Mouse (Mus musculus) left cerebral cortex, postnatal 36 days (tissue): Measurements from ENCODE around the gene Snap23. TPM values are rescaled to one million over a fixed set of nuclear protein-coding genes. Genes with fewer than 3 reads are reported as not detected.
"Not testable (repeated sequence)": the region's sequence is repeated elsewhere in the genome, so short reads cannot be mapped to it uniquely, and the experiment has no call there.

Source experiments
- DNase-seq, 2 experiments: peaks; one replicate each; pipeline ENCODE4 v3.0.0; 2021 to 2022; ENCODE audit warnings: low spot score in 2 of 2, mixed read lengths in 1 of 2
- intact Hi-C: fragments of 180-260 bp; cut with DNase I; formaldehyde crosslinking; loops from one replicate; pipeline ENCODE4 v1.15.1; 2025
- total RNA-seq, 2 experiments: library from RNA; stranded (reverse); gene quantifications; 2 replicates each; pipeline ENCODE4 v1.2.3; 2021

Snap23 gene
- total RNA-seq = 10 to 100 TPM; 13.3 to 15.9 TPM

DNA sequence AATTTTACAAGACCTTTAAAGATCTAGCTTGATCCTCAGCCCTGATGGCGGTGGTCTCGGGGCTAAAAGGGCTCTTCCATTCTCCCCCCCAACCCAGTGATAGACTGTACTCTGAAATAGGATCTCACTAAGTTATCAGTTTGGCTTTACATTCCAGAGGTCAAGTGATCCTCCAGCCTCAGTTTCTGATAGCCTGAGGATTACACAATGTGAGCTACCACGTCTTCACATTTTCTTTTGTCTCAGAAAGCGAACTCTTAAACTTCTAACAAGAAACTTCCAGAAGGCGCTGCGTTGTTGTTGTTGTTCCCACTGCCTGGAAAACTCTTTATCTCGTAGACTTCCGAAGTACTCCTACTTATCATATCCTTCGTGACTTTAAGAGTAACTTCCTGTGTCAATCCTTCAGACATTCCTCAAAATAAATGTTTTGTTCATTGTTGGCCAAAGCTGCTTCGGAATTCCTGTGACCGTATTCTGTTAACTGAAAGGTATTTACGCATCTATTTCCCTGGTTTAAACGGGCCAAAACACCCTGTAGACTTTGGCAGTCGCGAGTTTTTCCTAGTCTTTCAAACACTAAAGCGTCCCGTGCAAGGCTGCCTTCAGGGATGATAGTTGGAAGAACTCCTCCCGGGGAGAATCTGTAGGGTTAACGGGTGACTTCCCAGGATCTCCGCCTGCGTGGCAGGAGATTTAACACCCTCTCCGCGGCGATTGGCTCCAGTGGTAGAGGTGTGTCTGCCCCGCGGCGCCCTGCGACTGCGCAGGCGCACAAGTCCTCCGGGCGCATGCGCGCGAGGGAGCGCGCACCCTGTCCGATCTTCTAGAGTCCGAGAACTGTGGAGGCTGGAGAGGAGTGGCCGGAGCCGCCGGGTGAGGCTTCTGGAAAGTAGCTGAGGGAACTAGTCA lies at the start of gene Snap23:
Gene Snap23, plus strand, starts transcription at position 786 of the 912 bp plus-strand sequence.
- peak; percentile 94 to 98 for DNase-seq
- intact Hi-C loops = no loop called here

DNA sequence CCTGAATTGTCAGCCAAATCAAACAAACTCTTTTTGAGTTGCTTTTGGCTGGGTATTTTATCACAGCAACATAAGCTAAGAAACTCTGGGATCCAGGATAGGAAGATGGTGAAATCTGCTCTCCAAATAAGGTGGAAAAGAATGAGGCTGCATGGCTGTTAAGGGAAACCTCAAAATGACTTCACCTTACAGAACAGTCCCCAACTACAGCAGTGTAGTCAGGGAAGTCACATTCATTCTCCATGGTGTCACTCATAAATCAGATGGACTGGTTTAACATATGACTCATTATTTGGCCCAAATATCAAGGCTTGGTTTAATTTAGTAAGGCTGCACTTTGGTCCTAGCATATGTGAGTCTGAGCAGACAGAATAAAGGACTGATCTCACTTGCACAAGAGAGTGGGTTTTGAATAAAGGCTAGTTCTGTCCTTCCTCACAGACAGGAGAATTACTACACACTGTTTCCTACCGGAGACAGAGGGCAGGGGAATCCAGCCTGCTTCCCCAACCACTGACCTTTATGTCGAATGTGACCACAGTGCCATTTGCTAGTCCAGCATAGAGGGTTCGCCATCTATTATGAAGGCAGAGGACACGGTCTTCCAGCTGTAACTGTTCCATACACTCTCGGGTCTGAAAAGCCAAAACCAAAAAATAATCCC lies 48.8 kb upstream of the Snap23 start:
- DNase-seq = no peak
- intact Hi-C loops = no loop called here

DNA sequence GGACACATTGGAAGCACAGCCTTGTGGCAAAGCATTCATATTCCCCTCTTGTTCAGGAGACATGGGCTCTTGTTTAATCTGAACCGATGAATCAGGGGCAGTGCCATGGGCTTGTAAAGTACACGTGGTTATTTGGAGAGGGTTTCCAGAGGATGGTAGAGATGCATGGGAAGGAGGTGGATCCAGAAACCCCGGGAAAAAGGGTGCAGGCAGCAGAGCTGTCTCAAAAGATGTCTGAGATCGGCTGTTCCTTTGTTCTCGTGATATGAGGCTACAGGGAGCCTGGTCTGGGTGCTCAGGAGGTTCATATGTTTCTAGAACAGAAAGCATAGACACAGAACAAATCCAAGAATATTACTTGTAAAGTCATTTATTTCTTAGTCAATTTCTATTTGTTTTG lies 40.7 kb upstream of the Snap23 start:
- no peak for DNase-seq
- intact Hi-C loops = no loop called here

DNA sequence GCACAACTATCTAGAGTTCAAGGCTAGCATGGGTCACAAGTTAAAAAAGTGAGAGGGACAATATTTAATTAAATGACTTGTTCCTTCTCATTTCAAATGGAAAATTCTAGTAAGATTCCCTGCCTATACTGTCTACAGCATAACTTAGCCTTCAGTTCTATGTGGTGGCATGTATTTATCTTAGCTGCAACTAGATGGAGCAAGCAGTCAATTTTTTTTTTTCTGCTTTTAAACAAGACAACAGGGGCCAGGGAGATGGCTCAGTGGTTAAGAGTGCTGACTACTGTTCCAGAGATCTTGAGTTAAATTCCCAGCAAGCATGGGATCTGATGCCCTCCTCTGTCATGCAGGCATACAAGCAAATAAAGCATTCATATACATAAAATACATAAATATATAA lies 37.9 kb upstream of the Snap23 start:
- intact Hi-C loops = no loop called here
- no peak for DNase-seq

DNA sequence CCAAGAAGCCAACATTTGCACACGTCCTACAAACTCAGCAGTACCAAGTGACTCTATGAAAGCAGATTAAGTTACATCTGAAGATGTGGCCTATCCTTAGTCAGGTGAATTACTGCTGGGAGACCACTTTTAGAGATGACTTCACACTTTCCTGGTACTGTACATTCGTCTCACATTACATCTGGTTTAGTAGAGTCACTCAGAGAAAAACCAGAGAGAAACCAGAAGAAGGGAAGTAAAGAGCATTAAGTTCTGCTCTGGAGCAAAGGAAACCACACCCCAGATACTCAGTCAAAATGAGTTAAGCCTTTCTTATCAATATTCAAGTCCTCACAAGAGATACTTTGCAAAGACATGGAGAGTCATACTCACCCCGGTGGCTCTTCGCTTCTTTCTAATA lies 36.2 kb upstream of the Snap23 start:
- intact Hi-C loops = no loop called here
- DNase-seq = no peak

DNA sequence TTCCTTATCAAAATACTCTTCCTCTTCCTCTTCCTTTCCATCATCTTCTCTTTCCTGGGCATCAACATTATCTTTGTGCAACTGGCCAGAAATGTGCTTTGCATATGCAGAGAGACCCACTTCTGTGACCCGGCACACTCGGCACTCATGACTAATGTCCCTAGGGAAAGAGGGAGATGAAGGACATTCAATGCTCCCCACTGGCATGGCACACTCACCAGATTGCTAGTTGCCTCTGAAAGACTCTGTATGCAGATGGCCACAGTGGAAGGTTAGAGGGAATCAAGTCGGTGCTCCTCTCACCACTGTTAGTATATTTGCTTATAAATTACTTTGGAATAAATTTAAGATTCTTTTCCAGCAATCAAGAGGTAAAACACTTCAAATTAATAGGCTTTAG lies 28.1 kb upstream of the Snap23 start:
- DNase-seq = no peak

DNA sequence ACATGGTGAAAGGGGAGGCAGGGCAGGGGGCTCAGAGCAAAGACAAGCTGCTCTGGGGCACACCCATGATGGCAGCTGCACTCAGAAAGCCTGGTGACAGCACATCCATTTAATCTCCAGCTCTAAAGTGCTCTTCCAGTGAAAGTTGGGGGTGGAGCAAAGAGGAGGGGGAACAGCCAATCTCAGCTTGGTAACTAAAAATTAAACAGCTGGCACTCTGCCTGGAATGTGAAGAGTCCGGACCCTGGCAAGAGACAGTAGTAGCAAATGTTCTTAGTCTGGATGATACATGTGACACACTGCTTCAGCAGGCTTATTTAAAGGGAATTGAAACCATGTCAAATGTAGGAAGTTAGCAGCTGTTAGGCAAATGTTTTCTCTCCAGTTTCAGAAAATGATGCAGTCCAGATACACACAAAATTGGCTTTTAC lies 27.7 kb upstream of the Snap23 start:
- DNase-seq = peak; percentile 57 to 69
- intact Hi-C loops = loop anchor here (5.0 kb wide), 2 partner anchors 48 to 68 kb away; partner anchors contain the start of genes Haus2 and Lrrc57

More for the DNA sequence above, 28.1 kb upstream of the Snap23 start:
- intact Hi-C loops = no loop called here

DNA sequence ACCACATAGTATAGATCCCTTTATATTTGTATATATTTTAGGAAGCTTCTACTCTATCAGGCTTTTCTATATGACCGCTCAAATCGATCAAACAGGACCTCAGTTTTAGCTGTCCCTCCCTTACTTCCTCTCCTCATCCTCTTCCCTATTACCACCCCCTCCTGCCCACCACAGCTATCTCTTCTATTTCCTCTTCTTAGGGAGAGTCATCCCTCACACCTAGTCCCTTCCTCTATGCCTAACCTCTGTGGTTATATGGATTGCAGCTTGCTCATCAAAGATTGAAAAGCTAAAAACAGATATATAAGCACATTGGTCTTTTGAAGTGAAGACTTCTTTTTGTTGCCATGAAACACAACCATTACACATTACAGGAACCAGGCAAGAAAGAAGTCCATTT lies 22.7 kb upstream of the Snap23 start:
- intact Hi-C loops = loop anchor here (5.0 kb wide), 2 partner anchors 43 to 63 kb away; partner anchors contain the start of genes Haus2 and Lrrc57
- DNase-seq = no peak

DNA sequence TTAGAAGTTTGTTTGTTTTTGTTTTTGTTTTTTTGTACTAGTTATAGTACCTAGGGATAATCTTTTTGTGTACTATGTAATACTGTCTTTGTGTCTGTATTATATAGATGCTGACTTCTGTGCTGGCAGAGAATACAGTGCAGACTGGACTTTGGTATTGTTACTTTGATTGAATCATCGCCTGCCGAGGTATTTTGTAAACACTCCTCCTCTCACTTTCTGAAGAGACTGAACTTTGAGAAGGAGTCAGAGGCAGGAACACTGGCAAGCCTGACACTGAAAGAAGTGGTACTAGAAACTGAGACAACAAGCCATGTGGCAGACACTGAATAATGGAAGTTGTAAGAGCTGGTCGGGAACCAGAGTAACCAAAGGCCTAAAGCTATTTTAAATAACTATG lies 10.6 kb upstream of the Snap23 start:
- DNase-seq = no peak
- intact Hi-C loops = no loop called here

DNA sequence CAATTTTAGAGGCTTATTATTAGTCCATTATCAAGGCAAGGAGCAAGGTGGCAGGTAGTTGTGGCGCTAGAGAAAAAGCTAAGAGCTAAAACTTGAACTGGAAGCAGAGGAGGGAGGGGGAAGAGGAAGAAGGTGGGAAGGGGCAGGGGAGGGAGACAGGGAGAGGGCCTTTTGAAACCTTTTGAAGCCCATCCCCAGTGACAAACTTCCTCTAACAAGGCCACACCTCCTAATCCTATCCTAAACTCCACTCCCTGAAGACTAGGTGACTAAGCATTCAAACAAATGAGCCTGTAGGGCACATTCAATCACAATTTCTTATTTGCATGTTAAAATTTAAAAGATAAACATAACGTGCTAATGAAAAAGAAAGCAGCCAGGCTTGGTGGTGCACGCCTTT lies 8.7 kb upstream of the Snap23 start:
- no peak for DNase-seq
- intact Hi-C loops = no loop called here

DNA sequence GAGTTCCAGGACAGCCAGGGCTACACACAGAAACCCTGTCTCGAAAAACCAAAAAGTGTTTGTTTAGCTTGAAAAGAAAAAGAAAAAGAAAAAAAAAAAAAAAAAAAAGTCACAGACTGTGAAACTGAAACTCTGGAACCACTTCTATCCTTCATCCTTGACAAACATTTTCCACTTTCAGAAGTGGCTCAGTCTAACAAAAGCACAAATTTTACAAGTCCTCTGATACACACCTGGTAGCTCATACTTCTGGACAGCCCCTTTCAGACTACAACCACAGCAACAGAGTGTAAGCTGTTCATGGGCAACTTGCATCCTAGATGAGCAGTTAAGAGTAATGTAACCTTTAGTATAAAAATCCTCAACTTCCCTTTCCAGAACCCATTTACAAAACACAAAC lies 5.9 kb upstream of the Snap23 start:
- intact Hi-C loops = no loop called here
- DNase-seq = no peak

DNA sequence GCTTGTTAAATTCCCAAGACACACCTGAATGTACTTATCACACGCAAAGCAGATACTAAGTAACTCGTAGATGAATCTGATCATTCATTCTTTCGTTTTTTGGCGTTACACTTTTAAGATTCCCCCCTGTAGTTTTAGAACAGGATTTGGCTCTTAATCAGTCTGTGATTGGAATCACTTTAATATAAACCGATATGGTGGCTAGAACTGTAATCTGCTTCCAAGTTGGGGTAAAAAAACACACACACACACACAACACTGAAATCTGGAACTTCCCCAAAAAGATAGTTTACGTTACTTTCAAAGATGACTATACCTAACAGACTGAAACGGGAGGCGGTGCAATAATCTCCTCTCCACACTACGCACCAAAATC lies 4.6 kb upstream of the Snap23 start:
- no peak for DNase-seq
- intact Hi-C loops = no loop called here

DNA sequence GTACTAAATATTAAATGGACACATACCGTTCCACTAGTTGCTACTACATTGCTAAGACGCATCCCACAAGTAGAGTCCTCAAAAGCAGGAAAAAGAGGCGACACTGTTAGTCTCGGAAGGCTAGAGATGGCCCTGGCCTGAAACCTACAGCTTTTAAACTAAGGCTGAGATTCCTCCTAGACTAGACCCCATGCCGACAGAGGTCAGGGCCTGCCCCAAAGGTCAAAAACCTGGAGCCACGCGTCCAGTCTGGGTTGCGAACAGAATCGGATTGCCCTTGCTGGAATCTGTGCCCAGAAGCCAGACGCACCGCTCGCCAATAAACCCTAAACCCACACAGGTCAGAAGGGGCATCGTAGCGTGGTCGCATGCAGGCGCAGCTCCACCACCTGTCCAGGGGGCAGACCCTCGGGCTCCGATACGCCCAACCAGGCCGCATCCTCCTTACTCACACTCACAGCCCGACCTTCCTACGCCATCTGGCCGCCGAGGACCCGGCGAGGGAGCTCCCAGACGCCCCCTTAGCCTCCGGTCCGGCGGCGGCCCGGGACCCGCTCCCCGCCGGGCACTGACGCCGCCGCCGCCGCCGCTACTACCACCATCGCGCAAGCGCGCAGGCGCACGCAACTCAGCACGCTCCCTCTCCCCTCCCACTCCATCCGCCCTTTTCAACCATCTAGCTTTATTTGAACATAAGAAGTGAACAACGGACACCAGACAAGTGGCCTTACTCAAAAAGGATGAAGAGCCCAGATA lies 4.1 kb upstream of the Snap23 start, which contains the start of gene Zfp106:
Gene Zfp106, minus strand, starts transcription at position 609 of the 756 bp plus-strand sequence.
- peak; percentile 88 for DNase-seq
- intact Hi-C loops = no loop called here

DNA sequence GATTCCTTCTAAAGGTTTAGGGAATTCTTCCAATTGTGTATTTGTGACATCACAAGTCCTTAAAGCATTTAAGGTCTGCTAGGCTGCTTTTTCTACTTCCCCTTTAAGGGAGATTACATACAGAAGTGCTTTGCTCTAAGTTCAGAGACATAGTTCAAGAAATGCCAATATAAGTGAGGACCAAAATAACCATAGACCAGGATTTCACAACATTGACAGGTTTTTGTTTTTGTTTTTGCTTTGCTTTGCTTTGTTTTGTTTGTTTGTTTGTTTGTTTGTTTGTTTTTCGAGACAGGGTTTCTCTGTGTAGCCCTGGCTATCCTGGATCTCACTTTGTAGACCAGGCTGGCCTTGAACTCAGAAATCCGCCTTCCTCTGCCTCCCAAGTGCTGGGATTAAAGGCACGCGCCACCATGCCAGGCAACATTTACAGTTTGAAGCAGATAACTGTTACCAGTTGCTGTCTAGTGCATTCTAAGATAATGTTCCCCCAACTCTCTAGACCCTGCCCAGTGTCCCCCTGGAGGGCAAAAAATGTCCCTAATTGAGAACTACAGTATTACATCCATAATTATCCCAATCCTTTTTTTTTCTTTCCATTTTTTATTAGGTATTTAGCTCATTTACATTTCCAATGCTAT lies 2.8 kb upstream of the Snap23 start:
- intact Hi-C loops, DNase-seq: not testable (repeated sequence)

DNA sequence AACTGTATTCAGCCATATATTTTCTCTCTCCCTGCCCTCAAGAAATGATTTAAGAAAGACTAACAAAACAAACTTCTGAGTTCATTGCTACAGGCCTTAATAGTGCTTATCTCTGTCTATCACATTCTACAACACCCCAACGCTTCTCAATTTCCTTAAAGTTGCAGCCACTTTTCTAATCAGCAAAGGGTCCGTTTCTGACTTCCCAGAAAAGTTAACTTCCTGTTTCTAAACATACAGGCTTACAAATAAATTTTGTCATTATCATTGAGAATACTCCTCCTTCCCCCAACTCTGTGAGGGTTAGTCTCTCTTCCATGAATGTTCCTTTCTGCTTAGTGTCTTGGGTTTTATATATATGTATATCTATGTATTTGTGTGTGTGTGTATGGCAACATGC lies 2.1 kb upstream of the Snap23 start:
- DNase-seq = no peak
- intact Hi-C loops = no loop called here

DNA sequence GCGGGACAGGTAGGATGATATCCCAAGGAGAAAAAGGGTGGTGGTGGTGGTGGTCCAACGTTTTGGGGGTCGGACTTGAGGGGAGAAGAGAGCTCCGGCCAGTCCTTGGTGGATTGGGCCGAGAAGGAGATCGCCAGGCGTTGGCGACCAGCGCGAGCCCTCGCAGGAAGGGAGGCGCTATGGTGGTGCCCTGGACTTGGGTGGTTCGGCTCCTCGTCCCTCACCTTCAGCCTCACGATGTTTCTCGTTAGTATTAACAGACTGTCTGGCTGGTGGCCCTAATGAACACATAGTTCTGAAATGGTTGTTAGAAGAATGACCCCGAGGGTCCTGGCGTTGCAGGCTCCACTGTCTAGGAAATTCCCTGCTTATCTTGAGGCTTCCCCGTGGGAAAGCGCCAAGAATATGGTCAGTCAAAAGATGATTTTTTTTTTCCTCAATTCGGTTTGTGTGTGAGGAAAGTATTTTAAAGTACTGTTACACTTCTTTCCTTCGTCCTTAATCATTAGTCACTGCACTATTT lies 388 bp downstream of the Snap23 start:
- no peak for DNase-seq
- intact Hi-C loops = no loop called here

DNA sequence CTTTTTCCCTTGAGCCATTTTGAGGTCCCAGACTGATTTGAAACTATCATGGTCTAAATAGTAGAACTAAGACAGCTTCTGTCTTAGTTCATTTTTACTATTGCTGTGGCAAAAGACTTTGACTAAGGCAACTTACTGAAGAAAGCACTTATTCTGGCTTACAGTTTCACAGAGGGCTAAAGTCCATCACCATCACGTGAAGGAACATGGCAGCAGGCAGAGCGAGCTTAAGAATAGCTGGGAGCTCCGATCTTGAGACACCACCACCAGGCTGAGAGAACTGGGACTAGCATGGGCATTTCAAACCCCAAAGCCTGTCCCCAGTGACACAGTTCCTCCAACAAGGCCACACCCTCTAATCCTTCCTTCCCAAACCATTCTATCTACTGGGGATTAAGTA lies 3.6 kb downstream of the Snap23 start:
- no peak for DNase-seq
- intact Hi-C loops = no loop called here

DNA sequence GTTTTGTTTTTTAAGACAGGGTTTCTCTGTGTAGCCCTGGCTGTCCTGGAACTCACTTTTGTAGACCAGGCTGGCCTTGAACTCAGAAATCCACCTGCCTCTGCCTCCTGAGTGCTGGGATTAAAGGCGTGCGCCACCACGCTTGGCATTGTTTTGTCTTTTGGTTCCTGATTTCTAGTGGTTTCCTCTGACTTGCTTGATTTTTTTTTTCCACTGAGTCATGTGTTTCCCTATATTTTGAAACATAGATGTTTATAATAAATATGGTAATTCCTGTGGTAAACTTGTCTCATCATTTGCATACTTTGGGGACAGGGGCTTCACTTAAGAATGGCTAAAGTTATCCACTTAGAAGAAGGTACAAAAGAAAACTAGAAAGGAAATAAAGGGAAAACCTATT lies 4.7 kb downstream of the Snap23 start:
- intact Hi-C loops, DNase-seq: not testable (repeated sequence)

DNA sequence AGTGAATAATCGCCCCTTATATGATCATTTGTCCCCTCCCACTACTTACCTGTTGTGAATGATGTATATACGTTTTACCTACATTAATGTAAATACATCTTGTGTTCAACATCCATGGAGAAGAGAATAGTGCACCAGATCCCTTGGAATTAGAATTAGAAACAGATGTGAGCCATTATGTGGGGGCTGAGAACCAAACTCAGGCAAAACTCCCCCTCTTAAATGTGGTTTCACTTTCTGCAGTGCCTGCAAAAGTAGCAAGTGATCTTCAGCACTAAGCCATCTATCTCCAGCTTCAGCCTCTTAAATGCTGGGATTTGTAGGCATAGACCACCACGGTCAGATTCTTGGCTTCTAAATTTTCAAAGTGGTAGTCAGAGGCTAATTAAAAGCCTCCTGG lies 7.7 kb downstream of the Snap23 start:
- DNase-seq = no peak
- intact Hi-C loops = no loop called here
